Mouse (Mus musculus) embryonic facial prominence, embryonic 11.5 days (tissue): Measurements from ENCODE around the gene Polr2e. TPM values are rescaled to one million over a fixed set of nuclear protein-coding genes. Genes with fewer than 3 reads are reported as not detected.

Experiments
- ATAC-seq: fragments of 200-750 bp; cut with Nextera tagmentation; replicated peaks from 2 replicates; pipeline ENCODE4 v1.8.0; 2017; ENCODE audit warnings: low read depth; ENCODE audit not compliant: insufficient number of reproducible peaks, low FRiP score, low TSS enrichment
- DNase-seq: peaks from one replicate; pipeline ENCODE4 v3.0.0-alpha.2; 2015; ENCODE audit warnings: low spot score
- H3K27ac ChIP-seq: fragments of 300-500 bp; sonication (generic); replicated peaks from 2 replicates; pipeline ENCODE4 v1.5.1; 2014; ENCODE audit warnings: mild to moderate bottlenecking, low read depth, low read length, control low read depth
- H3K27me3 ChIP-seq: fragments of 300-500 bp; sonication (generic); 2 replicates; pipeline ENCODE4 v1.6.1; 2014; ENCODE audit warnings: mild to moderate bottlenecking, low read length, moderate library complexity, mixed read lengths; ENCODE audit not compliant: control insufficient read depth, insufficient read depth
- H3K36me3 ChIP-seq: fragments of 300-500 bp; sonication (generic); replicated peaks from 2 replicates; pipeline ENCODE4 v1.6.1; 2014; ENCODE audit warnings: low read depth, mild to moderate bottlenecking, low read length, moderate library complexity, mixed read lengths; ENCODE audit not compliant: control insufficient read depth, insufficient read depth
- H3K4me1 ChIP-seq: fragments of 300-500 bp; sonication (generic); 2 replicates; pipeline ENCODE4 v1.6.1; 2014; ENCODE audit warnings: low read length, mixed read lengths; ENCODE audit not compliant: control insufficient read depth, insufficient read depth
- H3K4me2 ChIP-seq: fragments of 300-500 bp; sonication (generic); 2 replicates; pipeline ENCODE4 v1.6.1; 2014; ENCODE audit warnings: low read depth, mild to moderate bottlenecking, control low read depth, low read length, moderate library complexity
- H3K4me3 ChIP-seq: fragments of 300-500 bp; sonication (generic); 2 replicates; pipeline ENCODE4 v1.5.1; 2014; ENCODE audit warnings: low read depth, low read length, control low read depth
- H3K9ac ChIP-seq: fragments of 300-500 bp; sonication (generic); replicated peaks from 2 replicates; pipeline ENCODE4 v1.6.1; 2014; ENCODE audit warnings: mild to moderate bottlenecking, control low read depth, low read length
- H3K9me3 ChIP-seq: fragments of 300-500 bp; sonication (generic); replicated peaks from 2 replicates; pipeline ENCODE4 v1.6.1; 2016; ENCODE audit warnings: mild to moderate bottlenecking, low read length, inconsistent platforms, mixed read lengths; ENCODE audit not compliant: control insufficient read depth
- WGBS: fragments of 180-500 bp; shearing (Covaris S2); extraction: QIAGEN DNeasy Blood & Tissue Kit; methylation state at CpG from one replicate; pipeline ENCODE4 v1.1.7; 2014; 5-methylcytosine and 5-hydroxymethylcytosine counted together
- polyA plus RNA-seq: library from polyadenylated mRNA; unstranded; fragments of >200 nt; fragmentation: Nextera tagmentation; extraction: Ambion mirVana; gene quantifications from 2 replicates; pipeline ENCODE4 v1.2.1, GENCODE M21; 2014

Gene Polr2e
- polyA plus RNA-seq, result 266 and 287 TPM in 2 replicates

DNA sequence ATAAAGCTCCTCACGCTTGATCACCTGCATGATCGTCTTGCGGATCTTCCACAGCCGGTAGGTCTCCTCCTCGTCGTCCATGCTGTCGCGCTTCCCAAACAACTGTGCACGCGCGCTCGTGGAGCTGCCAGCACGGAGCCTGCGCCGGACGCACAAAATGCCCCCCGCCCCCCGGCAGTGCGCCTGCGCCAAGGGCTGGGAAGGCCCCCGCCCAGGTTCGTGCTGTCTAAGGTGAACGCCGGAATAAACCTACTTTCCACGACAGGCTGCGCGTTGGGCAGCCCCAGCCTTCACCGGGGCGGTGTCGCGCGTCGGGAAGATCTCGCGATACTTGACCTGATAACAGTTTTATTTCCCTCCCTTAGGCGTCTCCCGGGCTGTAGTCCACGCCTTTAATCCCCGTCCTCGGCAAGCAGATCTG lies at the start of gene Polr2e:
Polr2e (minus strand) TSS at position 237 of the 421 bp plus-strand sequence.
- ATAC-seq (peak; percentile 95), DNase-seq (peak; percentile 98)
- H3K27ac ChIP-seq, result no peak within 1 kb of the TSS; the same call in 1 of the 2 replicates
- H3K4me3 ChIP-seq, result peak within 1 kb of the TSS; percentile 89
- H3K9ac ChIP-seq, result peak within 1 kb of the TSS; percentile 82
- WGBS, result under 1% methylated on average over 40 of the region's 40 CpGs
- peak within 1 kb of the TSS; percentile 67 for H3K4me2 ChIP-seq
- peaks cover 4% of the 10 kb centered on the region; the same call in 1 of the 2 replicates for H3K4me1 ChIP-seq
- H3K36me3 ChIP-seq, result peaks cover 8% of the 10 kb centered on the region
- no peaks in the 10 kb centered on the region for H3K9me3 ChIP-seq
- H3K27me3 ChIP-seq, result no peaks in the 10 kb centered on the region

GRCm38 (mm10) chr10:80089146-80089545 lies 49.6 kb upstream of the Polr2e start:
- Histone ChIP-seq H3K36me3 (no peaks in the 10 kb centered on the region), H3K27ac (no peak overlapping the region), H3K9ac (no peak overlapping the region), H3K4me2 (no peak overlapping the region), H3K4me1 (no peaks in the 10 kb centered on the region), H3K4me3 (no peak overlapping the region), H3K27me3 (no peaks in the 10 kb centered on the region), H3K9me3 (no peaks in the 10 kb centered on the region)
- DNase-seq (no peak), ATAC-seq (no peak)
- 51% methylated on average over 4 of the region's 4 CpGs for WGBS

DNA sequence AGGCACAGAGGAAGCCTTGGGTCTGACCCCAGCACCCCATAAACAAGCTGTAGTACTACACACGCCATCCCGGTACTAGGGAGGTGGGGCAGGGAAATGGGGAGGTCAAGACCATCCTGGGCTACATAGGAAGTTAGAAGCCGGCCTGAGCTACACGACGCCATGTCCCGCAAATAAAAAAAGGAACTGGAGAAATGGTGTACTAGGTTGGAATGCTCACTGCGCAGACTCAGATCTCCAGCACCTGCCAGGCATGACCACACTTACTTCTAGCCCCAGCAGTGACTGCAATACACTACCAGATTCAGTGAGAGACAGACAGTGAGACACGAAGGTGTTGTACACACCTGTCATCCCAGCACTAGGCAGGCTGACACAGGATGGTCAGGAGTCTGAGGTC lies 47.9 kb upstream of the Polr2e start:
- H3K36me3 ChIP-seq, result no peaks in the 10 kb centered on the region
- DNase-seq (no peak), ATAC-seq (no peak)
- no peak overlapping the region for H3K4me3 ChIP-seq
- H3K9ac ChIP-seq, result no peak overlapping the region
- H3K9me3 ChIP-seq, result no peaks in the 10 kb centered on the region
- WGBS, result 93% methylated on average over 8 of the region's 8 CpGs
- H3K4me2 ChIP-seq, result no peak overlapping the region
- no peak overlapping the region for H3K27ac ChIP-seq
- H3K4me1 ChIP-seq, result no peaks in the 10 kb centered on the region
- H3K27me3 ChIP-seq, result no peaks in the 10 kb centered on the region

- Histone ChIP-seq H3K4me2 (no peak overlapping the region), H3K36me3 (no peaks in the 10 kb centered on the region), H3K27me3 (no peaks in the 10 kb centered on the region), H3K4me1 (no peaks in the 10 kb centered on the region), H3K4me3 (no peak overlapping the region), H3K27ac (no peak overlapping the region), H3K9ac (no peak overlapping the region), H3K9me3 (no peaks in the 10 kb centered on the region)
- whole genome bisulfite sequencing, result 79% methylated on average over 3 of the region's 3 CpGs
- ATAC-seq (no peak), DNase-seq (no peak)
Observed at GRCm38 (mm10) chr10:80086847-80087246, 47.3 kb upstream of the Polr2e start.

- H3K4me1 ChIP-seq, result no peaks in the 10 kb centered on the region
- H3K27me3 ChIP-seq, result no peaks in the 10 kb centered on the region
- H3K9ac ChIP-seq, result no peak overlapping the region
- DNase-seq (no peak), ATAC-seq (no peak)
- no peak overlapping the region for H3K27ac ChIP-seq
- no peak overlapping the region for H3K4me2 ChIP-seq
- H3K9me3 ChIP-seq, result no peaks in the 10 kb centered on the region
- no peak overlapping the region for H3K4me3 ChIP-seq
- no peaks in the 10 kb centered on the region for H3K36me3 ChIP-seq
- 74% methylated on average over 9 of the region's 9 CpGs for WGBS
Observed at GRCm38 (mm10) chr10:80084817-80085487, 45.4 kb upstream of the Polr2e start.

DNA sequence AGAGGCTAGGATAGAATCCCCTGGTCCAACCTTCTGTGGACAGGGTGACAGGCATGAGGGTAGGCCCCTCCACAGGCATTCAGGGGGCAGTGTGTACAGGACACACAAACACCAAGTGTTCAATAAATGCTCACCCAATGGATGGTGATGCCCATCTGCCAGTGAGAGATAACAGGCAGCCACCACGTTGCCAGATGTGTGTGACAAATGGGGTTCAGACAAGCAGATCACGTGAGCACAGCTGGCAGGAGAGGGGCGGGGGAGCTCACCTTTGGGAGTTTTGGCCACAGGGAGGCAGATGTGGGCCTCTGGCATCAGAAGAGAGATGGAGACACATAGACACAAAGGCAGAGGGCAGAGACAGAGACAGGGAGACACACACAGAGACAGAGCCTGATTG lies 41.5 kb upstream of the Polr2e start:
- H3K27ac ChIP-seq, result no peak overlapping the region
- H3K9me3 ChIP-seq, result no peaks in the 10 kb centered on the region
- WGBS, result 78% methylated on average over 3 of the region's 3 CpGs
- H3K36me3 ChIP-seq, result no peaks in the 10 kb centered on the region
- DNase-seq (no peak), ATAC-seq (no peak)
- H3K9ac ChIP-seq, result no peak overlapping the region
- H3K4me1 ChIP-seq, result no peaks in the 10 kb centered on the region
- no peak overlapping the region for H3K4me3 ChIP-seq
- no peak overlapping the region for H3K4me2 ChIP-seq
- H3K27me3 ChIP-seq, result no peaks in the 10 kb centered on the region

DNA sequence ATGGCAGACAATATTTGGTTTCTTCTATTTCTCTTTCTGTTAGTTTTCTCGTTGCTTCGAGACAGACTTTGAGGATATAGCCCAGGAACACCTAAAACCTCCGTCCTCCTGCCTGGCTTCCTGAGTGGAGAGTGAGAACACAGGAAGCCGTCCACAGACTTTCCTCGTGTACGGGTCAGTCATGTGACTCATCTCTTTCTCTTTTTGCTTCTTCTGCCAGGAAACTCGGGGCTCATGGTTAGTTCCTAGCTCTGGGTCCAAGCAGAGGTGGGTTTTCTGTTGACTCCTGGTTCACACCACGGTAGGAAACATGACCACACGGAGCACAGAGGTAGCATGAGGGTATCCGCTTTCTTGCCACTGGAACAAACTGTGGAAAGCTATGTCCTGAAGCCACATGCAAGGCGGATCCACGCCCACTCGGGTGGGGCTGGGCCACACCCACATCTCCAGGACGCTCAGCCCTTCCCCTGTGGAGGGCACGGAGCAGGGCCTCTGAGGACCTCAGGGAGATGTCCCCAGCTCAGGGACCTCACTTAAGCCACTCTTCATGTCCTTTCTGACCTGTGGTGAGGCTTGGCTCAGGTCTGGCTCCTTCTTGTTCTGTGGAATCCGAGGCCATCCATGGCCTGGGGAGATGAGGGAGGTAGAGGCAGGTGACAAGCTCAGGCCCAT lies 40.9 kb upstream of the Polr2e start:
- H3K36me3 ChIP-seq, result no peaks in the 10 kb centered on the region
- 88% methylated on average over 16 of the region's 16 CpGs for WGBS

DNA sequence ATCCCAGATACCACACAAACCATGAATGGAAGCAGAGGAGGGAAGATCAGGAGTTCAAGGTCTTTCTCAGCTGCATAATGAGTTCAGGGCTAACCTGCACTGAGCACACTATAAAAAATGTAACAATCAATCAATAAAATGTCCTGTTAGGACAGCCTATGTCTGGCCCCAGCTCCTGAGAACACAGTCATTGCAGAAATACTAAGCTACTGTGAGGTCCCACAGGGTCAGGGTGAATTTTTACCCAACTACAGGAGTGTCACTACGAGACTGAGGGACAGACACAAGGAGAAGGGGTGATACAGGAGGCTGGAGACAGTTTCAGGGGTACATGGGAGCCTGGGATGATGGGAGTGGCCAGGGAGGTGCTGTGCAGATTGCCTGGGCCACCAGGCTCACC lies 38.8 kb upstream of the Polr2e start:
- no peaks in the 10 kb centered on the region for H3K9me3 ChIP-seq
- no peak overlapping the region for H3K4me2 ChIP-seq
- no peak overlapping the region for H3K9ac ChIP-seq
- DNase-seq (no peak), ATAC-seq (no peak)
- no peak overlapping the region for H3K27ac ChIP-seq
- WGBS, result 91% methylated on average over 1 of the region's 1 CpGs
- H3K4me1 ChIP-seq, result no peaks in the 10 kb centered on the region
- no peaks in the 10 kb centered on the region for H3K27me3 ChIP-seq
- H3K4me3 ChIP-seq, result no peak overlapping the region
- no peaks in the 10 kb centered on the region for H3K36me3 ChIP-seq

More for the DNA sequence above, 40.9 kb upstream of the Polr2e start:
- Histone ChIP-seq H3K4me2 (no peak overlapping the region), H3K9me3 (no peaks in the 10 kb centered on the region), H3K4me3 (no peak overlapping the region), H3K9ac (no peak overlapping the region), H3K27ac (no peak overlapping the region), H3K4me1 (no peaks in the 10 kb centered on the region), H3K27me3 (no peaks in the 10 kb centered on the region)
- DNase-seq (no peak), ATAC-seq (no peak)
